Mouse (Mus musculus) mammary gland, adult 2 months (tissue): ENCODE results near the gene Dtx4. TPM values are rescaled to one million over a fixed set of nuclear protein-coding genes. Genes with fewer than 3 reads are reported as not detected.

Experiments
- polyA plus RNA-seq: library from polyadenylated mRNA; depleted of rRNA; stranded (reverse); fragments of >200 nt; gene quantifications from 2 replicates; pipeline ENCODE4 v1.2.3, GENCODE M21; 2012; ENCODE audit warnings: low replicate concordance; rRNA removed

Gene Dtx4
- polyA plus RNA-seq, result 21.0 and 21.7 TPM in 2 replicates

DNA sequence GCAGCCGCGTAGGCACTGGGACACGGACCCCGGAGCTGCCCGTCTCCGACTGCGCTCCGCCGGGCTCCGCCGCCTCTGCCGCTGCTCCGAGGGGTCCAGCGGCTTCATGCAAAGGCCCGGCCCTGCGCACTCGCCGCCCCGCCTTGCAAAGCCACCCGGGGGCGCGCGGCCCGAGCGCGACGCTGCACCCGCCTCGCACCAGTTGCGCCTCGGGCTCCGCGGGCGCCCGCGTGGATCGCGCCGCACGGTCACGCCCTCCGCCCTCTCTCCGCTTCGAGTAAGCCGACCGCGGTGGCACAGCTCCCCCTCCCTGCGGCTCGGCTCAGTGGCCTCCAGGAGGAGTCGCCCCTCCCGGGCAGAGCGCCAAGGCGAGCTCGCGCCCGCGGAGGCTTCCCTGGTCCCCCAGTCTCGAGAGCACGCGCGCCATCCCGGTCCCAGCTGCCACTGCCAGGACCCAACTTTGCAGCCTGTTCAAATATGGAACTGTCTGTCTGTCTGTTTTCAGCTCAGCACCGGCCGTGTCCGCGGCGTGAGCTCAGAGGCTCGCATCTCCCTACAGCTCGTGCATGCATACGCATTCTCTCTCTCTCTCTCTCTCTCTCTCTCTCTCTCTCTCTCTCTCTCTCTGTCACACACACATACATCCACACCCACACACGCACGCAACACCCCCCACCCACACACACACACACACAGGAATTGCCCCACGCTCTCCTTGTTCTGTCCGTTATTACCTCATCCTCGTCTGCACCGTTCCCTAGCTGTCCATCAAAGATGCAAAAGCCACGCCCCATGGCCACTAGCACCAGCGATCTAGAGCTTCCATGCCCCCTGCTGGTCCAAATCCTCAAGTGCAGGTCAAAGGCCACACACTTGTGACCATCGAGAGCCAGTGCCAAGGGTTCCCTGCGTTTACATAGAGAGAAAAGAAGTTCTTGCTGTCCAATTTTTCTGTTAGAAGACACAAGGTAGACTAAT lies at the start of gene Dtx4:
Gene Dtx4, minus strand, starts transcription at position 85 of the 978 bp plus-strand sequence.

GRCm38 (mm10) chr19:12545440-12545839 lies 44.2 kb upstream of the Dtx4 start, which contains the start of gene Fam111a:
TSS of gene Fam111a (plus strand) at chr19:12545740.

DNA sequence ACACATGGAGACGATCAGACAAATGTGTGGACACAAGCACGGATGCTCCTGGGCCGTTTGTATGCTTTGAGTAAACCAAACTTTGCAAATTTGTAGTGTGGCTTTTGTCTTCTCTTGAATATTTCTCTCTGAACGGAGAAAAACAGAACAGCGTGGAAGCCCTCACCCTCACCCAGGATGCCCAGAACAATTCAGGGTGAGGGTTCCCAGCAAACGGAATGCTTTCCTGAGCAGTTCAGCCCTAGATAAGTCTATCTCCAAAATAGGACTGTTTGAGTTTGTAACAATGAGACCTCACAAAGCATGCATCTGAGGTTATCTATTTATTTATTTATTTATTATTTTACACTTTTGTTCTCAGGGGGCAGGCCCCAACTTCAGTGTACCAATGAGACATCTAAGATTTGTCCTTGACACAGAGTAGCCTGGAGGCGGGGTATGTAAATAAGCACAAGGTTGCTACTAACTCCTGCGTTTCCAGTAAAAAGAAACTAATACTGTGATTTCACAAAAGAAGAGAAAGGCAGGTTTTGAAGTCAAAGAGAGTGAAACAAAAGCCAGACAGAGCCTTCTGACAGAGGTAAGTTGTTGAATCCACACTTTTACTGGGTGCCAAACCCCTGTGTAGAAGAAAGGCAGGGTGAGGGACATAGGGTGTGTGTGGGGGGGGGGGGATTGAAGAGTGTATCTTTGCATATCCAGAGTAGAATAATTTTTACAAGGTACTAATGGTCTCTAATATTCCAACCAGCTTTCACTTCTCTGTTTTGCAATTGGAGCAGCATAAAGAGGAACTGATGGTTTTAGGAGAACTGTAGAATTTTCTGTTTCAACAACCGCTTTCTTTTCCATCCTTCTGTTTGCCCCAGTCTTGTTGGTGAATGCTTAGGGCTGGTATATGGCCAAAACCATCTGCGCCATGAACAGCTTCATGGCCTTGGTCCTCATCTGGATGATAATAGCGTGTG lies 40.7 kb downstream of the Dtx4 start, which contains the start of gene Mpeg1:
Gene Mpeg1, plus strand, starts transcription at position 498 of the 968 bp plus-strand sequence.

GRCm38 (mm10) chr19:12427605-12428004 lies 73.6 kb downstream of the Dtx4 start, which contains the start of gene Pfpl:
TSS of gene Pfpl (plus strand) at chr19:12427905.

GRCm38 (mm10) chr19:12417361-12417760 lies 83.9 kb downstream of the Dtx4 start, which contains the start of gene Olfr1441:
TSS of gene Olfr1441 (plus strand) at chr19:12417433.

Other genes with a start within 250 kb of the Dtx4 start
- gene Olfr235, start 240.4 kb downstream of the Dtx4 start, polyA plus RNA-seq, result not detected in 2 replicates
- gene Olfr1434, start 221.6 kb downstream of the Dtx4 start, polyA plus RNA-seq, result not detected in 2 replicates
- not detected in 2 replicates for gene Olfr1436, start 202.3 kb downstream of the Dtx4 start, polyA plus RNA-seq
- not detected in 2 replicates for gene Olfr1437, start 176.4 kb downstream of the Dtx4 start, polyA plus RNA-seq
- gene Olfr1438-ps1, start 165.5 kb downstream of the Dtx4 start, polyA plus RNA-seq, result not detected in 2 replicates
- not detected in 2 replicates for gene Olfr1440, start 114.2 kb downstream of the Dtx4 start, polyA plus RNA-seq
- not detected in 2 replicates for gene Olfr1441, start 84.0 kb downstream of the Dtx4 start, polyA plus RNA-seq
- gene Pfpl, start 73.5 kb downstream of the Dtx4 start, polyA plus RNA-seq, result not detected in 2 replicates
- 13.1 and 25.0 TPM in 2 replicates for gene Mpeg1, start 40.7 kb downstream of the Dtx4 start, polyA plus RNA-seq
- 2.2 and 4.8 TPM in 2 replicates for gene Fam111a, start 44.3 kb upstream of the Dtx4 start, polyA plus RNA-seq
- gene Gm4952, start 98.5 kb upstream of the Dtx4 start, polyA plus RNA-seq, result 0.07 TPM in 1 of 2 replicates, not detected in the other
- gene Glyat, start 131.9 kb upstream of the Dtx4 start, polyA plus RNA-seq, result 0.20 TPM in 1 of 2 replicates, not detected in the other
- gene Olfr1442, start 169.0 kb upstream of the Dtx4 start, polyA plus RNA-seq, result not detected in 2 replicates
- gene Olfr1443, start 176.7 kb upstream of the Dtx4 start, polyA plus RNA-seq, result not detected in 2 replicates
- 0.10 and 0.42 TPM in 2 replicates for gene Keg1, start 194.3 kb upstream of the Dtx4 start, polyA plus RNA-seq